Mouse (Mus musculus) bone marrow, adult 2 months (tissue): Measurements from ENCODE around the gene Rps16.

ENCODE experiments used
- CTCF ChIP-seq: fragments of 200-500 bp; IDR thresholded peaks from 2 replicates; pipeline ENCODE4 v1.5.1; 2011; ENCODE audit warnings: low read length, control low read depth; ENCODE audit not compliant: control insufficient read depth, insufficient read depth
- POLR2A ChIP-seq: fragments of 200-500 bp; IDR thresholded peaks from 2 replicates; pipeline ENCODE4 v1.6.1; 2011; ENCODE audit warnings: low read depth, mild to moderate bottlenecking, control low read depth, low read length, borderline replicate concordance; ENCODE audit not compliant: control insufficient read depth

DNA sequence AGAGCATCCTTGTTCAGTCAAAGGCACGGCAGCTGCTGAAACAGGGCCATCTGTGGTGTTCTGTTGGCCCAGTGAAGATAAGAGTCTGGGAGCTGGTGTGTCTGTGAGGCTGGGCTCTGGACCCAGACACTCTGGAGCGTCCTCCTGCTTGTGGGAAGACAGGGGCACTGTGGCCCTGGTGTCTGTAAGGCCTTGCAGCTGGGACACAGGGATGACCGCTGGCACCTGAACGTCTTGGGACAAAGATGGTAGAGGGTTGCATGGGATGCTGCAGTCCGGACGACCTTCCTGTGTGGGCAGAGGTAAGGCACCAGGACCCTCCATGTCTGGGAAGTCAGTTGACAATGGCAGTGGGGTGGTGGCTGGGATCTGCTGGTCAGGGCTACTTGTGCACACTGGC, 9.8 kb downstream of the Rps16 start:
- TF ChIP-seq CTCF: no peak
- TF ChIP-seq POLR2A: no peak
